Mouse (Mus musculus): ENCODE measurements at regions not wholly inside any gene's neighbourhood (a gene's known extent, or its start where the extent isn't known, plus 50 kb on each side); places are given as distances from the start of the nearest gene placed in this dataset.

- H3K9ac ChIP-seq (ENCODE audit: low read length) = no peak overlapping the region
- TF ChIP-seq CTCF (IDR thresholded peaks at IDR 0.05; ENCODE audit: low read depth) (peak; percentile 83), EP300 (optimal IDR thresholded peaks at IDR 0.05) (no peak)
- no peak overlapping the region for H3K4me2 ChIP-seq (replicated peaks; ENCODE audit: low read depth)
- no peaks in the 10 kb centered on the region for H3K9me3 ChIP-seq (ENCODE audit: control insufficient read depth, low read length)
- no peak overlapping the region for H3K4me3 ChIP-seq (ENCODE audit: low read depth, low read length)
- peak; percentile 93 for ATAC-seq (ENCODE audit: low FRiP score, low TSS enrichment)
- H3K4me1 ChIP-seq (replicated peaks; ENCODE audit: control insufficient read depth, insufficient read depth) = no peaks in the 10 kb centered on the region
- DNase-seq (ENCODE audit: low spot score) = peak; percentile 74
- H3K36me3 ChIP-seq (ENCODE audit: control insufficient read depth, insufficient read depth, low read length) = no peaks in the 10 kb centered on the region
- H3K27ac ChIP-seq (replicated peaks) = no peak overlapping the region
- H3K27me3 ChIP-seq (ENCODE audit: control insufficient read depth, insufficient read depth, low read length) = no peaks in the 10 kb centered on the region
- WGBS = 31% methylated on average over 12 of the region's 12 CpGs
Observed at GRCm38 (mm10) chr2:174532671-174533363, 59.9 kb upstream of the Prelid3b start.

GRCm38 (mm10) chr2:174540717-174541116 is 67.8 kb upstream of the Prelid3b start:
- no peak for TF ChIP-seq EP300 (optimal IDR thresholded peaks at IDR 0.05)
- TF ChIP-seq CTCF (IDR thresholded peaks at IDR 0.05; ENCODE audit: low read depth) = no peak
- Histone ChIP-seq H3K9ac (ENCODE audit: low read length) (no peak overlapping the region), H3K36me3 (ENCODE audit: control insufficient read depth, insufficient read depth, low read length) (no peaks in the 10 kb centered on the region), H3K4me2 (replicated peaks; ENCODE audit: low read depth) (no peak overlapping the region), H3K9me3 (ENCODE audit: control insufficient read depth, low read length) (no peaks in the 10 kb centered on the region), H3K27me3 (ENCODE audit: control insufficient read depth, insufficient read depth, low read length) (no peaks in the 10 kb centered on the region), H3K4me1 (replicated peaks; ENCODE audit: control insufficient read depth, insufficient read depth) (no peaks in the 10 kb centered on the region), H3K27ac (replicated peaks) (no peak overlapping the region), H3K4me3 (ENCODE audit: low read depth, low read length) (no peak overlapping the region)
- DNase-seq (ENCODE audit: low spot score) (no peak), ATAC-seq (ENCODE audit: low FRiP score, low TSS enrichment) (no peak)
- 28% methylated on average over 5 of the region's 5 CpGs for WGBS

GRCm38 (mm10) chr2:174547207-174547606 is 74.3 kb upstream of the Prelid3b start:
- TF ChIP-seq EP300 (optimal IDR thresholded peaks at IDR 0.05) = no peak
- peak; percentile 31 for TF ChIP-seq CTCF (IDR thresholded peaks at IDR 0.05; ENCODE audit: low read depth)
- no peaks in the 10 kb centered on the region for H3K36me3 ChIP-seq (ENCODE audit: control insufficient read depth, insufficient read depth, low read length)
- no peaks in the 10 kb centered on the region for H3K4me1 ChIP-seq (replicated peaks; ENCODE audit: control insufficient read depth, insufficient read depth)
- no peak overlapping the region for H3K4me3 ChIP-seq (ENCODE audit: low read depth, low read length)
- DNase-seq (ENCODE audit: low spot score) = no peak
- H3K9me3 ChIP-seq (ENCODE audit: control insufficient read depth, low read length) = no peaks in the 10 kb centered on the region
- no peaks in the 10 kb centered on the region for H3K27me3 ChIP-seq (ENCODE audit: control insufficient read depth, insufficient read depth, low read length)
- H3K4me2 ChIP-seq (replicated peaks; ENCODE audit: low read depth) = no peak overlapping the region
- no peak overlapping the region for H3K9ac ChIP-seq (ENCODE audit: low read length)
- 72% methylated on average over 3 of the region's 3 CpGs for WGBS
- no peak overlapping the region for H3K27ac ChIP-seq (replicated peaks)
- ATAC-seq (ENCODE audit: low FRiP score, low TSS enrichment) = no peak

- no peak for TF ChIP-seq EP300 (optimal IDR thresholded peaks at IDR 0.05)
- TF ChIP-seq CTCF (IDR thresholded peaks at IDR 0.05; ENCODE audit: low read depth) = no peak
- no peak overlapping the region for H3K27ac ChIP-seq (replicated peaks)
- 89% methylated on average over 6 of the region's 6 CpGs for WGBS
- no peak overlapping the region for H3K4me2 ChIP-seq (replicated peaks; ENCODE audit: low read depth)
- DNase-seq (ENCODE audit: low spot score) (no peak), ATAC-seq (ENCODE audit: low FRiP score, low TSS enrichment) (no peak)
- no peak overlapping the region for H3K9ac ChIP-seq (ENCODE audit: low read length)
- H3K4me3 ChIP-seq (ENCODE audit: low read depth, low read length) = no peak overlapping the region
- no peaks in the 10 kb centered on the region for H3K36me3 ChIP-seq (ENCODE audit: control insufficient read depth, insufficient read depth, low read length)
- no peaks in the 10 kb centered on the region for H3K27me3 ChIP-seq (ENCODE audit: control insufficient read depth, insufficient read depth, low read length)
- no peaks in the 10 kb centered on the region for H3K9me3 ChIP-seq (ENCODE audit: control insufficient read depth, low read length)
- no peaks in the 10 kb centered on the region for H3K4me1 ChIP-seq (replicated peaks; ENCODE audit: control insufficient read depth, insufficient read depth)
Observed at GRCm38 (mm10) chr2:174547701-174548100, 74.8 kb upstream of the Prelid3b start.

- Histone ChIP-seq H3K4me1 (replicated peaks; ENCODE audit: control insufficient read depth, insufficient read depth) (no peaks in the 10 kb centered on the region), H3K4me3 (ENCODE audit: low read depth, low read length) (no peak overlapping the region), H3K9me3 (ENCODE audit: control insufficient read depth, low read length) (no peaks in the 10 kb centered on the region), H3K9ac (ENCODE audit: low read length) (no peak overlapping the region), H3K27ac (replicated peaks) (no peak overlapping the region), H3K36me3 (ENCODE audit: control insufficient read depth, insufficient read depth, low read length) (no peaks in the 10 kb centered on the region), H3K4me2 (replicated peaks; ENCODE audit: low read depth) (no peak overlapping the region), H3K27me3 (ENCODE audit: control insufficient read depth, insufficient read depth, low read length) (no peaks in the 10 kb centered on the region)
- no peak for DNase-seq (ENCODE audit: low spot score)
- WGBS = 76% methylated on average over 4 of the region's 4 CpGs
- TF ChIP-seq EP300 (optimal IDR thresholded peaks at IDR 0.05) (no peak), CTCF (IDR thresholded peaks at IDR 0.05; ENCODE audit: low read depth) (no peak)
- no peak for ATAC-seq (ENCODE audit: low FRiP score, low TSS enrichment)
Observed at GRCm38 (mm10) chr2:174548776-174549175, 75.9 kb upstream of the Prelid3b start.

- DNase-seq (ENCODE audit: low spot score) (no peak), ATAC-seq (ENCODE audit: low FRiP score, low TSS enrichment) (no peak)
- Histone ChIP-seq H3K27ac (replicated peaks) (no peak overlapping the region), H3K27me3 (ENCODE audit: control insufficient read depth, insufficient read depth, low read length) (no peaks in the 10 kb centered on the region), H3K9ac (ENCODE audit: low read length) (no peak overlapping the region), H3K36me3 (ENCODE audit: control insufficient read depth, insufficient read depth, low read length) (no peaks in the 10 kb centered on the region), H3K4me3 (ENCODE audit: low read depth, low read length) (no peak overlapping the region), H3K4me1 (replicated peaks; ENCODE audit: control insufficient read depth, insufficient read depth) (no peaks in the 10 kb centered on the region), H3K4me2 (replicated peaks; ENCODE audit: low read depth) (no peak overlapping the region), H3K9me3 (ENCODE audit: control insufficient read depth, low read length) (no peaks in the 10 kb centered on the region)
- TF ChIP-seq CTCF (IDR thresholded peaks at IDR 0.05; ENCODE audit: low read depth) (no peak), EP300 (optimal IDR thresholded peaks at IDR 0.05) (no peak)
- WGBS = 86% methylated on average over 11 of the region's 11 CpGs
Observed at GRCm38 (mm10) chr2:174555778-174556177, 82.9 kb upstream of the Prelid3b start.

All from stomach, postnatal 0 days (tissue).